In the genomic region with DNA sequence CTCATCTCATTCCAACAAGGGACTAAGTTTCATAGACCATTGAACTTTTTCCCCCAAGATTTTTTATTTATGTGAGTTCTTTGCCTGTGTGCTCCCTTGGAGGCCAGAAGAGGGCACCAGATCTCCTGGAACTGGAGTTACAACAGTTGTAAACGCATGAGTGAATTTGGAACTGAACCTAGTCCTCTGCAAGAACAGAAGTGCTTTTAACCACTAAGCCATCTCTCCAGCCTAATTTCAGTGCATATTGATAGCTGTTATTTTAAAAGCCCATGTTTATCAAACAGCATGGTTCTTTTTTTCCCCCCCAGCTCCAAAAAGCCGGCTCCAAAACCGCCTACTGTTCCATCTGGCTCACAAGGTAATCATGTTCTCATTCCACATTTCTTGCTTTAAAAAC, we compare ENCODE assay signal across 10 mouse cellular contexts. TPM values are rescaled to one million over a fixed set of nuclear protein-coding genes. Genes with fewer than 3 reads are reported as not detected.
DNase-seq lines count a peak whose midpoint lies in the region; ATAC-seq and TF ChIP-seq lines count a peak whose summit lies in the region.
"Had no signal": no experiment of that assay in that cellular context is flagged by ENCODE, and none has a peak within 500 bp of the region (broad histone marks: within the 10 kb centered on the region; RNA-seq: fewer than 3 reads in every experiment).

No protein-coding gene starts in this region.

- H3K79me2 ChIP-seq in heart, adult 2 months (replicated peaks; ENCODE audit: control insufficient read depth, insufficient read depth, low read length), result no peaks in the 10 kb centered on the region

- H3K4me2 ChIP-seq in heart, embryonic 11.5 days, result no peak overlapping the region
- H3K4me2 ChIP-seq: embryonic facial prominence, embryonic 13.5 days; liver, embryonic 13.5 days had no signal

- H3K27ac ChIP-seq in heart, adult 2 months, result no peak overlapping the region
- no peak overlapping the region for H3K27ac ChIP-seq in heart, embryonic 11.5 days (ENCODE audit: low read depth, low read length)
- H3K27ac ChIP-seq: embryonic facial prominence, embryonic 13.5 days; liver, embryonic 13.5 days had no signal

- intact Hi-C loops in heart, adult 2 months (cut with DNase I), result no loop called here
- intact Hi-C loops in gastrocnemius, postnatal 14 days (cut with DNase I; ENCODE audit: low total_unique reads), result no loop called here

- TF ChIP-seq POLR2A in heart, adult 2 months (IDR thresholded peaks at IDR 0.05; ENCODE audit: insufficient read depth, low read depth, low read length), result no peak

- no peak overlapping the region for H3K4me3 ChIP-seq in heart, adult 2 months
- H3K4me3 ChIP-seq in heart, embryonic 11.5 days (ENCODE audit: low read depth, low read length), result no peak overlapping the region
- H3K4me3 ChIP-seq: embryonic facial prominence, embryonic 13.5 days; liver, embryonic 13.5 days had no signal

- no peak for ATAC-seq in heart, embryonic 11.5 days (replicated peaks; ENCODE audit: insufficient number of reproducible peaks, low FRiP score, low TSS enrichment)

- no peaks in the 10 kb centered on the region for H3K27me3 ChIP-seq in heart, adult 2 months (ENCODE audit: control insufficient read depth, insufficient read depth, low read length)
- no peaks in the 10 kb centered on the region for H3K27me3 ChIP-seq in heart, embryonic 11.5 days (ENCODE audit: control insufficient read depth, insufficient read depth, low read length)
- H3K27me3 ChIP-seq: embryonic facial prominence, embryonic 13.5 days; liver, embryonic 13.5 days had no signal

- DNase-seq in heart, adult 2 months, result no peak
- peak; percentile 73 for DNase-seq in CD4-positive, CD25-positive, alpha-beta regulatory T cell, adult 2 months (ENCODE audit: low read depth, low spot score)
- peak; percentile 46 for DNase-seq in adipocyte (ENCODE audit: low spot score)
- peak; percentile 71 for DNase-seq in induced T-regulatory cell, adult 2 months (ENCODE audit: low read depth)
- peak; percentile 12 for DNase-seq in lung, postnatal 14 days
- no peak for DNase-seq in gastrocnemius, postnatal 14 days
- DNase-seq in ovary, adult 18-20 months (ENCODE audit: low spot score), result no peak
- DNase-seq: liver, embryonic 13.5 days had no signal

- no peaks in the 10 kb centered on the region for H3K9me3 ChIP-seq in heart, embryonic 11.5 days (replicated peaks; ENCODE audit: control insufficient read depth, low read length)
- H3K9me3 ChIP-seq: embryonic facial prominence, embryonic 13.5 days; liver, embryonic 13.5 days had no signal

- no peaks in the 10 kb centered on the region for H3K36me3 ChIP-seq in heart, adult 2 months (ENCODE audit: control insufficient read depth, insufficient read depth, low read length)
- H3K36me3 ChIP-seq in heart, embryonic 11.5 days (ENCODE audit: control insufficient read depth, insufficient read depth, low read length), result 0 out of 2 replicates have a peak, but pooled peaks cover 2% of the 10 kb centered on the region
- H3K36me3 ChIP-seq: liver, embryonic 13.5 days had no signal

- no peak for TF ChIP-seq EP300 in heart, adult 2 months (IDR thresholded peaks at IDR 0.05; ENCODE audit: insufficient read depth, low read depth, low read length)

- 82% methylated on average over 3 of the region's 3 CpGs for WGBS in heart, adult 2 months
- WGBS in heart, embryonic 11.5 days (ENCODE audit: insufficient replicate concordance), result 86% methylated on average over 3 of the region's 3 CpGs

- H3K4me1 ChIP-seq in heart, adult 2 months (ENCODE audit: control insufficient read depth, insufficient read depth, low read length), result no peaks in the 10 kb centered on the region
- H3K4me1 ChIP-seq in heart, embryonic 11.5 days (ENCODE audit: control insufficient read depth, insufficient read depth, low read length), result no peaks in the 10 kb centered on the region
- H3K4me1 ChIP-seq: embryonic facial prominence, embryonic 13.5 days; liver, embryonic 13.5 days had no signal

- no peak overlapping the region for H3K9ac ChIP-seq in heart, adult 2 months (ENCODE audit: low read depth, low read length)
- no peak overlapping the region for H3K9ac ChIP-seq in heart, embryonic 11.5 days (ENCODE audit: low read depth, low read length)
- H3K9ac ChIP-seq: embryonic facial prominence, embryonic 13.5 days; liver, embryonic 13.5 days had no signal

- peak; percentile 66 for TF ChIP-seq CTCF in heart, adult 2 months (IDR thresholded peaks at IDR 0.05)

RNA-seq across cellular contexts. Expression of a gene that starts 8.4 kb away (rescaled TPM):
- 1 to 10 TPM; 1.7 to 1.9 TPM for total RNA-seq in heart, adult 2 months (2021)
- polyA plus RNA-seq in heart, adult 2 months (2012; rRNA removed), result 0.66 and 1.3 TPM in 2 replicates
- polyA plus RNA-seq in heart, embryonic 11.5 days (2014; fragmentation: Nextera tagmentation; extraction: Ambion mirVana), result 3.3 and 3.6 TPM in 2 replicates
- 1 to 10 TPM; 1.1 to 1.5 TPM for total RNA-seq in gastrocnemius, postnatal 14 days (2021)

RNA-seq across cellular contexts. Expression of a gene that starts 35.3 kb away (rescaled TPM):
- total RNA-seq in heart, adult 2 months (2021), result 10 to 100 TPM; 13.9 to 14.6 TPM
- polyA plus RNA-seq in heart, adult 2 months (2012; rRNA removed), result 7.9 and 11.2 TPM in 2 replicates
- 8.0 and 11.3 TPM in 2 replicates for polyA plus RNA-seq in heart, embryonic 11.5 days (2014; fragmentation: Nextera tagmentation; extraction: Ambion mirVana)
- total RNA-seq in gastrocnemius, postnatal 14 days (2021), result 1 to 10 TPM; 7.9 to 8.3 TPM

RNA-seq across cellular contexts. Expression of a gene that starts 44.1 kb away (rescaled TPM):
- 10 to 100 TPM; 23.2 to 24.7 TPM for total RNA-seq in heart, adult 2 months (2021)
- polyA plus RNA-seq in heart, adult 2 months (2012; rRNA removed), result 5.1 and 9.9 TPM in 2 replicates
- polyA plus RNA-seq in heart, embryonic 11.5 days (2014; fragmentation: Nextera tagmentation; extraction: Ambion mirVana), result 10.1 and 15.1 TPM in 2 replicates
- 10 to 100 TPM; 20.1 to 20.8 TPM for total RNA-seq in gastrocnemius, postnatal 14 days (2021)

Comparison
In these comparisons a context has a peak if more than half of its experiments do, and no peak if none do; other contexts are left out.
1. DNase-seq: peak in CD4-positive, CD25-positive, alpha-beta regulatory T cell, adult 2 months (single experiment), adipocyte (single experiment), induced T-regulatory cell, adult 2 months (single experiment) and lung, postnatal 14 days (single experiment); none in heart, adult 2 months (0 of 2), gastrocnemius, postnatal 14 days (single experiment) and ovary, adult 18-20 months (single experiment).